Mouse (Mus musculus) bone marrow macrophage, adult 2 months (primary cell): ENCODE data around the gene Hus1b. TPM values are rescaled to one million over a fixed set of nuclear protein-coding genes. Genes with fewer than 3 reads are reported as not detected.

Experiments
- H3K27ac ChIP-seq: 2 replicates; pipeline ENCODE4 v1.5.1; 2012; ENCODE audit warnings: low read depth, low read length; ENCODE audit not compliant: insufficient read depth
- H3K4me1 ChIP-seq: 2 replicates; pipeline ENCODE4 v1.6.1; 2012; ENCODE audit warnings: low read length; ENCODE audit not compliant: control insufficient read depth, insufficient read depth
- H3K4me3 ChIP-seq: 2 replicates; pipeline ENCODE4 v1.5.1; 2012; ENCODE audit warnings: mild to moderate bottlenecking, low read length, moderate library complexity; ENCODE audit not compliant: insufficient read depth
- CTCF ChIP-seq: IDR thresholded peaks from 2 replicates; pipeline ENCODE4 v1.5.1; 2012; ENCODE audit warnings: low read depth, mild to moderate bottlenecking, low read length, moderate library complexity
- POLR2A ChIP-seq: IDR thresholded peaks from 2 replicates; pipeline ENCODE4 v1.6.1; 2012; ENCODE audit warnings: mild to moderate bottlenecking, low read depth, low read length, borderline replicate concordance
- polyA plus RNA-seq: library from polyadenylated mRNA; stranded (reverse); fragments of >200 nt; gene quantifications from 2 replicates; pipeline ENCODE4 v1.2.4, GENCODE M21; 2012; ENCODE audit not compliant: missing spikeins, insufficient read depth, insufficient read length

Gene Hus1b
- polyA plus RNA-seq, 1 experiment, result not detected

DNA sequence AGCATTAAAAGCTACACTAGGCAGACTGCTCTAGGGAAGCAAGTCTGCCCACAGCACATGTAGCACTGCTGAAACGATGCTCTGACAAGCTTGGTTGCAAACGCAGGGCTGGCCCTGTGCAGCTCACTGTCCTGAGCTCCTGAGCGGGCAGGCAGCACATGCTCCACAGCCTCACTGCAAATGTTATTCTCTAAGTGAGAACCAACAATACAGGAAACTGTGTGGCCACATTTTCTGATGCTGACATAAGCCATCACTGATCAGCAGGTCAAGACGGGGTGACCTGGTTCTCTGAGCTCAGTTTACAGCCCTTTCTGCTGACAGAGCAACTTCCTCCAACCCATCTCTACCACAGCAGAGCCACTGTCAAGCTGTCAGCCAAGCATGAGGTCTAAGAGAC lies 34.5 kb downstream of the Hus1b start:
- TF ChIP-seq POLR2A, result no peak
- no peak for TF ChIP-seq CTCF
- H3K4me1 ChIP-seq, result peaks cover 5% of the 10 kb centered on the region
- H3K4me3 ChIP-seq, result no peak overlapping the region
- H3K27ac ChIP-seq, result no peak overlapping the region

DNA sequence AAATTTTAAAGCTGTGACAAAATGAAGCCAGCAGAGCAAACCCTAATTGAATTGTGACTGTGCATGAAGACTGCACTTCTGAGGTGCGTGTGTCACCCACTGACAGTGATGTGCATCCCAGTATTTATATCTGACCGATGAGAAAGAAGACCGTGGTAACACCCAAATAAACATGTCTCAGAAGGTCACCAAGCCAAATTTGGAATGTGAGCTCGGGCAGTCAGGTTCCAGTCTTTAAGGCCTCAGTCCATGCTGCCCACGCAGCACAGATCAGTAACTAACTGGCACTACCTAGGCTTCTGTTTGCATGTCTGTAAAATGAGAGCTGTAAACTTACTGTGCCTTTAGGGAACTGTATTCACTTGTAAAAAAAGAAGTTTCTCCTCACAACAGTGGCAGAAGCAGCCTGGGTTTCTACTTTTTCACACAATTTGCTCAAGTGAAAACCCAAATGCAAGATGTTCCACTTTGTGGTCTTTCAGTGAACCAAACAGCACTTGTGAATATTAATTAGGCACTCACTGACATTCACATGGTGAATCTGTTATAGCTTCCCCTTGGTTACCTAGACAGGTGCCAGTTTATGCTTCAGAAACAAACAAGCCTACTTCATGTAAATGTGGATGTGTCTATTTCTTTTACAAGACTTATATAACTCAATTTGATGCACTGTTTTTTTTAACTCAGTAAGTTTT lies 35.5 kb downstream of the Hus1b start:
- no peak overlapping the region for H3K4me3 ChIP-seq
- TF ChIP-seq CTCF (no peak), POLR2A (no peak)
- peaks cover 5% of the 10 kb centered on the region for H3K4me1 ChIP-seq
- H3K27ac ChIP-seq, result no peak overlapping the region

DNA sequence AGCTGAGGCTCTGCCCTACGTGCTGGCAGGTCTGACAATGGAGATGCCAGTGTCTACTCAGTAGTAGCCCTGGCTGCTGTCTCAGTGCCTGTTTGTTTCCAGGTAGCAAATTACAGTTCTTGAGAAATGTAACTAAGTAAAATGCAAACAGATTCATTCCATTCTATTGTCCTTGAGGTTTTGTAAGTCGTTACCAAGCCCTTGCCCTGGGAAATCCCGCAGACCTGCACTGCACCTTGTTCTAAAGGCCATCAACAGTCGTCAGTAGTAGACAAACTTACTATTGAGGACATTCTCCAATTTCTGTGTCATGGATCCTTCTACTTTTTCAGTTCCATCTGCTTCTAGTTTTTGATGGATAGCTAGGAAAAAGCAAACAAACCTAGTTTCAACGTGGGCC lies 36.7 kb downstream of the Hus1b start:
- no peak for TF ChIP-seq POLR2A
- no peak for TF ChIP-seq CTCF
- H3K4me1 ChIP-seq, result peaks cover 5% of the 10 kb centered on the region
- no peak overlapping the region for H3K27ac ChIP-seq
- no peak overlapping the region for H3K4me3 ChIP-seq

DNA sequence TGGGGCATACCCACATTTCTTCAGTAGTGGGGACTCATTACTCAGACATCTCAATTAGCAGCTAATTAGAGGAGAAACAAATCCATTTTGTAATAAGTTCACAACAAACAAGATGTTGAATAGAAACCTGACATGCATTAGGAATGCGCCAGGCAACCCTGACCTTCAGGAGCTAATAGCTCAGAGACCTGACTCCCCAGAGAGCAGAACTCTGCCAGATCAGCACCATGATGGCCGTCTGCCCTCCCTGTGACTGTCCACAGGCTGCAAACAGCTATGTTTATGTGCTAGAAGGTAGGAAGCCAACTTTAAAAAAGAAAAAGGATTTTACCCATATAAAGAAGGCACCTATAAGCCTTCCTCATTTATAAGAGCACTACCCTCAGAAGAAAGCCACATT lies 45.3 kb downstream of the Hus1b start:
- H3K4me3 ChIP-seq, result no peak overlapping the region
- TF ChIP-seq CTCF (no peak), POLR2A (no peak)
- peaks cover 5% of the 10 kb centered on the region; the same call in 1 of the 2 replicates for H3K4me1 ChIP-seq
- no peak overlapping the region for H3K27ac ChIP-seq

DNA sequence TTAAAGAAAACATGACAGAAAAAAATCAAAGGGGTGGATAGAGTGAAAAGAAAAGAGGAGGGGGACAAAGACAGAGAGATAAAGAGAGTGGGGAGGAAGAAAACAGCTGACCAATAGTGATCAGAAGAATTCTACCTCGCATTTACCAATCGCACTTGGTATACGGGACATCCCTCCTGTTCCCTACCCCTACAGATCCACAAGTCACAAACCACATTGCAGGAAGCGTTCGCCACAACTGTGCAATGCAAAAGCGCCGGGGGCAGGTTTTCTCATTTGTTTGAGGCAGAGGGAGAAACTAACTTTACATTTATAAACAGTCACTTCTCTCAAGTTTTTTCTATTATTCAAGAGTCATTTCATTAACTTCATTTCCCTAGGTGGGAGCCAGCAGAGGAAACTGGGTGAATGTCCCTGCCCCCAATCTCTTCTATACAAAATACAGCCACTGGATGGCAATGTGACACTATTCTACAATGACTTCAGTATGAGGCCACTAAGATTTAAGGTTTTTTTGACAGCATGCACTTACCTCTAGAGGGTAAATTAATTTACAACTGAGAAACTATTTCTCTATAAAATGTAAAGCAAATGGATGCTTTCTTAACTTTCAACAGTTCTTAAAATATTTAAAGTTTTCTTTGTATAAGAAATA lies 46.0 kb downstream of the Hus1b start:
- TF ChIP-seq POLR2A (no peak), CTCF (no peak)
- no peak overlapping the region for H3K27ac ChIP-seq
- H3K4me3 ChIP-seq, result no peak overlapping the region
- peaks cover 5% of the 10 kb centered on the region; the same call in 1 of the 2 replicates for H3K4me1 ChIP-seq

Other genes starting within 250 kb of the Hus1b start
- gene Irf4, start 198.5 kb downstream of the Hus1b start, polyA plus RNA-seq, result 7.5 and 9.3 TPM in 2 replicates
- gene Exoc2, start 26.3 kb upstream of the Hus1b start, polyA plus RNA-seq, result 27.2 and 29.5 TPM in 2 replicates
- gene Gm5447, start 26.4 kb upstream of the Hus1b start, polyA plus RNA-seq, result not detected in 2 replicates